Mouse (Mus musculus) macrophage (primary cell): ENCODE data around the gene Nek8. TPM values are rescaled to one million over a fixed set of nuclear protein-coding genes. Genes with fewer than 3 reads are reported as not detected.

Experiments
- H3K27ac ChIP-seq: fragments of 350-480 bp; formaldehyde crosslinking; 2 replicates; pipeline ENCODE4 v1.9.0; 2021
- H3K36me3 ChIP-seq: fragments of 350-480 bp; formaldehyde crosslinking; 2 replicates; pipeline ENCODE4 v1.9.0; 2021; ENCODE audit errors: inconsistent target
- H3K4me3 ChIP-seq: fragments of 350-480 bp; formaldehyde crosslinking; 2 replicates; pipeline ENCODE4 v1.9.0; 2021; ENCODE audit errors: inconsistent target
- H3K79me2 ChIP-seq: fragments of 350-480 bp; formaldehyde crosslinking; 2 replicates; pipeline ENCODE4 v1.9.0; 2021; ENCODE audit errors: inconsistent target
- WGBS: methylation state at CpG from one replicate; pipeline ENCODE4 v1.1.7; 2026; ENCODE audit warnings: inconsistent platforms; ENCODE audit not compliant: missing documents; 5-methylcytosine and 5-hydroxymethylcytosine counted together
- polyA plus RNA-seq: library from polyadenylated mRNA; stranded (reverse); fragments of 250-400 nt; gene quantifications from 3 replicates; pipeline ENCODE4 v1.2.4, GENCODE M21; 2018; ENCODE audit warnings: inconsistent platforms

The Nek8 gene
- polyA plus RNA-seq, 1 experiment from 2014 or later, result 0.89 TPM

GRCm38 (mm10) chr11:78165761-78166109, 10.7 kb downstream of the Nek8 start:
- H3K79me2 ChIP-seq, result no peaks in the 10 kb centered on the region
- H3K27ac ChIP-seq, result no peak overlapping the region
- no peaks in the 10 kb centered on the region for H3K36me3 ChIP-seq
- peak overlapping the region; percentile 22; the same call in 1 of the 2 replicates for H3K4me3 ChIP-seq
- 11% methylated on average over 16 of the region's 16 CpGs for WGBS

GRCm38 (mm10) chr11:78164924-78165760, 11.3 kb downstream of the Nek8 start, which contains the start of gene Traf4:
Gene Traf4, minus strand, starts transcription at chr11:78165589.
- 1% methylated on average over 75 of the region's 78 CpGs for WGBS
- H3K27ac ChIP-seq, result no peak within 1 kb of the TSS
- no peaks in the 10 kb centered on the region for H3K79me2 ChIP-seq
- H3K36me3 ChIP-seq, result no peaks in the 10 kb centered on the region
- H3K4me3 ChIP-seq, result peak within 1 kb of the TSS; percentile 22; the same call in 1 of the 2 replicates

- H3K27ac ChIP-seq, result no peak overlapping the region
- WGBS, result 8% methylated on average over 14 of the region's 14 CpGs
Measured at GRCm38 (mm10) chr11:78164604-78164923, 11.9 kb downstream of the Nek8 start.

GRCm38 (mm10) chr11:78163681-78164603, 12.5 kb downstream of the Nek8 start:
- Histone ChIP-seq H3K27ac (no peak overlapping the region), H3K79me2 (no peaks in the 10 kb centered on the region), H3K36me3 (no peaks in the 10 kb centered on the region), H3K4me3 (no peak overlapping the region)
- 15% methylated on average over 22 of the region's 22 CpGs for WGBS

More at GRCm38 (mm10) chr11:78164604-78164923, 11.9 kb downstream of the Nek8 start:
- Histone ChIP-seq H3K36me3 (no peaks in the 10 kb centered on the region), H3K4me3 (no peak overlapping the region), H3K79me2 (no peaks in the 10 kb centered on the region)

- Histone ChIP-seq H3K27ac (no peak overlapping the region), H3K79me2 (no peaks in the 10 kb centered on the region), H3K4me3 (no peak overlapping the region), H3K36me3 (no peaks in the 10 kb centered on the region)
- 77% methylated on average over 2 of the region's 2 CpGs for WGBS
Measured at GRCm38 (mm10) chr11:78163045-78163444, 13.4 kb downstream of the Nek8 start.

- Histone ChIP-seq H3K27ac (no peak overlapping the region), H3K36me3 (no peaks in the 10 kb centered on the region), H3K4me3 (no peak overlapping the region), H3K79me2 (no peaks in the 10 kb centered on the region)
- 86% methylated on average over 6 of the region's 6 CpGs for WGBS
Measured at GRCm38 (mm10) chr11:78162504-78162903, 14.0 kb downstream of the Nek8 start.

GRCm38 (mm10) chr11:78161968-78162367, 14.5 kb downstream of the Nek8 start:
- Histone ChIP-seq H3K36me3 (no peaks in the 10 kb centered on the region), H3K27ac (no peak overlapping the region), H3K79me2 (no peaks in the 10 kb centered on the region)

GRCm38 (mm10) chr11:78161169-78161568, 15.3 kb downstream of the Nek8 start:
- H3K4me3 ChIP-seq, result no peak overlapping the region
- H3K79me2 ChIP-seq, result no peaks in the 10 kb centered on the region
- no peaks in the 10 kb centered on the region for H3K36me3 ChIP-seq
- 97% methylated on average over 14 of the region's 14 CpGs for WGBS
- H3K27ac ChIP-seq, result no peak overlapping the region

More at GRCm38 (mm10) chr11:78161968-78162367, 14.5 kb downstream of the Nek8 start:
- 37% methylated on average over 4 of the region's 4 CpGs for WGBS
- H3K4me3 ChIP-seq, result no peak overlapping the region

GRCm38 (mm10) chr11:78160675-78161074, 15.8 kb downstream of the Nek8 start:
- Histone ChIP-seq H3K4me3 (no peak overlapping the region), H3K36me3 (no peaks in the 10 kb centered on the region), H3K27ac (no peak overlapping the region), H3K79me2 (no peaks in the 10 kb centered on the region)
- WGBS, result 90% methylated on average over 3 of the region's 3 CpGs

- Histone ChIP-seq H3K79me2 (no peaks in the 10 kb centered on the region), H3K36me3 (peaks cover under 1% of the 10 kb centered on the region; the same call in 1 of the 2 replicates), H3K27ac (no peak overlapping the region), H3K4me3 (no peak overlapping the region)
- WGBS, result 94% methylated on average over 18 of the region's 18 CpGs
Measured at GRCm38 (mm10) chr11:78160171-78160570, 16.3 kb downstream of the Nek8 start.

GRCm38 (mm10) chr11:78159557-78159956, 16.9 kb downstream of the Nek8 start:
- WGBS, result 96% methylated on average over 6 of the region's 7 CpGs
- no peak overlapping the region for H3K4me3 ChIP-seq
- H3K79me2 ChIP-seq, result no peaks in the 10 kb centered on the region
- peaks cover 6% of the 10 kb centered on the region; the same call in 1 of the 2 replicates for H3K36me3 ChIP-seq
- H3K27ac ChIP-seq, result no peak overlapping the region

GRCm38 (mm10) chr11:78159096-78159495, 17.4 kb downstream of the Nek8 start:
- peaks cover 11% of the 10 kb centered on the region; the same call in 1 of the 2 replicates for H3K36me3 ChIP-seq
- 46% methylated on average over 2 of the region's 2 CpGs for WGBS
- no peak overlapping the region for H3K27ac ChIP-seq
- no peak overlapping the region for H3K4me3 ChIP-seq
- no peaks in the 10 kb centered on the region for H3K79me2 ChIP-seq

- Histone ChIP-seq H3K27ac (no peak overlapping the region), H3K4me3 (no peak overlapping the region), H3K36me3 (peaks cover 12% of the 10 kb centered on the region; the same call in 1 of the 2 replicates), H3K79me2 (no peaks in the 10 kb centered on the region)
- WGBS, result 87% methylated on average over 6 of the region's 6 CpGs
Measured at GRCm38 (mm10) chr11:78156156-78156699, 20.2 kb downstream of the Nek8 start.

- Histone ChIP-seq H3K79me2 (no peaks in the 10 kb centered on the region), H3K4me3 (no peak overlapping the region), H3K36me3 (peaks cover 12% of the 10 kb centered on the region; the same call in 1 of the 2 replicates), H3K27ac (no peak overlapping the region)
- WGBS, result 98% methylated on average over 5 of the region's 5 CpGs
Measured at GRCm38 (mm10) chr11:78155674-78156073, 20.8 kb downstream of the Nek8 start.
